Mouse (Mus musculus) spleen, adult 12 weeks (tissue): ENCODE results near the gene Cog1.
A peak's percentile ranks its signal among the peaks of the same experiment; 100 is the strongest.
"Not testable (repeated sequence)": the region's sequence is repeated elsewhere in the genome, so short reads cannot be mapped to it uniquely, and the experiment has no call there.

Experiments
- DNase-seq: peaks from one replicate; pipeline ENCODE4 v3.0.0; 2022; ENCODE audit warnings: low spot score

The Cog1 gene

GRCm38 (mm10) chr11:113632303-113632702, 16.7 kb upstream of the Cog1 start:
- DNase-seq, result no peak

- no peak for DNase-seq
Observed at GRCm38 (mm10) chr11:113633398-113633797, 15.6 kb upstream of the Cog1 start.

- no peak for DNase-seq
Observed at GRCm38 (mm10) chr11:113634699-113635121, 14.3 kb upstream of the Cog1 start.

GRCm38 (mm10) chr11:113638680-113639079, 10.3 kb upstream of the Cog1 start:
- no peak for DNase-seq

- no peak for DNase-seq
Observed at GRCm38 (mm10) chr11:113645181-113645580, 3.8 kb upstream of the Cog1 start.

- peak; percentile 75 for DNase-seq
Observed at GRCm38 (mm10) chr11:113648152-113648551, 817 bp upstream of the Cog1 start.

- peak; percentile 58 for DNase-seq
Observed at GRCm38 (mm10) chr11:113649353-113650210, 613 bp downstream of the Cog1 start, which contains the start of gene Slc39a11. Gene Slc39a11 (minus strand): TSS chr11:113650079.

GRCm38 (mm10) chr11:113651206-113651906, 2.4 kb downstream of the Cog1 start:
- DNase-seq, result peak; percentile 68

GRCm38 (mm10) chr11:113651907-113652273, 2.9 kb downstream of the Cog1 start:
- DNase-seq, result no peak

- no peak for DNase-seq
Observed at GRCm38 (mm10) chr11:113652516-113652915, 3.5 kb downstream of the Cog1 start.

- no peak for DNase-seq
Observed at GRCm38 (mm10) chr11:113654105-113654504, 5.1 kb downstream of the Cog1 start.

GRCm38 (mm10) chr11:113654561-113655270, 5.7 kb downstream of the Cog1 start:
- DNase-seq, result no peak

GRCm38 (mm10) chr11:113656511-113656932, 7.6 kb downstream of the Cog1 start:
- no peak for DNase-seq

GRCm38 (mm10) chr11:113657221-113657620, 8.3 kb downstream of the Cog1 start:
- DNase-seq, result no peak

GRCm38 (mm10) chr11:113658319-113658718, 9.3 kb downstream of the Cog1 start:
- DNase-seq, result no peak

- DNase-seq, result no peak
Observed at GRCm38 (mm10) chr11:113658763-113659162, 9.8 kb downstream of the Cog1 start.

- not testable (repeated sequence) for DNase-seq
Observed at GRCm38 (mm10) chr11:113660213-113660612, 11.2 kb downstream of the Cog1 start.

- no peak for DNase-seq
Observed at GRCm38 (mm10) chr11:113660940-113661339, 12.0 kb downstream of the Cog1 start.

GRCm38 (mm10) chr11:113661835-113662351, 12.9 kb downstream of the Cog1 start:
- DNase-seq, result no peak

- DNase-seq, result no peak
Observed at GRCm38 (mm10) chr11:113664279-113664678, 15.3 kb downstream of the Cog1 start.

GRCm38 (mm10) chr11:113666205-113666604, 17.2 kb downstream of the Cog1 start:
- DNase-seq, result no peak

GRCm38 (mm10) chr11:113666648-113667047, 17.7 kb downstream of the Cog1 start:
- no peak for DNase-seq
